Mouse (Mus musculus) forebrain, embryonic 12.5 days (tissue): Measurements from ENCODE around the gene Atp11a. TPM values are rescaled to one million over a fixed set of nuclear protein-coding genes. Genes with fewer than 3 reads are reported as not detected.

ENCODE experiments used
- ATAC-seq: fragments of 200-750 bp; cut with Nextera tagmentation; 2 replicates; pipeline ENCODE4 v1.8.0; 2017; ENCODE audit warnings: moderate TSS enrichment; ENCODE audit not compliant: low FRiP score
- H3K27ac ChIP-seq: fragments of 300-500 bp; sonication (generic); 2 replicates; pipeline ENCODE4 v1.5.1; 2016; ENCODE audit warnings: mild to moderate bottlenecking
- H3K27me3 ChIP-seq: fragments of 300-500 bp; sonication (generic); 2 replicates; pipeline ENCODE4 v1.6.1; 2016; ENCODE audit warnings: mild to moderate bottlenecking
- H3K36me3 ChIP-seq: fragments of 300-500 bp; sonication (generic); replicated peaks from 2 replicates; pipeline ENCODE4 v1.6.1; 2016; ENCODE audit warnings: mild to moderate bottlenecking
- H3K4me1 ChIP-seq: fragments of 300-500 bp; sonication (generic); 2 replicates; pipeline ENCODE4 v1.6.1; 2016
- H3K4me2 ChIP-seq: fragments of 300-500 bp; sonication (generic); 2 replicates; pipeline ENCODE4 v1.6.1; 2016; ENCODE audit warnings: mild to moderate bottlenecking, moderate library complexity
- H3K4me3 ChIP-seq: fragments of 300-500 bp; sonication (generic); replicated peaks from 2 replicates; pipeline ENCODE4 v1.5.1; 2016; ENCODE audit warnings: mild to moderate bottlenecking
- H3K9ac ChIP-seq: fragments of 300-500 bp; sonication (generic); 2 replicates; pipeline ENCODE4 v1.6.1; 2016; ENCODE audit warnings: mild to moderate bottlenecking
- H3K9me3 ChIP-seq: fragments of 300-500 bp; sonication (generic); 2 replicates; pipeline ENCODE4 v1.6.1; 2016
- WGBS: fragments of 180-500 bp; shearing (Covaris S2); methylation state at CpG from one replicate; pipeline ENCODE4 v1.1.7; 2016; 5-methylcytosine and 5-hydroxymethylcytosine counted together
- polyA plus RNA-seq: library from polyadenylated mRNA; unstranded; fragments of >200 nt; fragmentation: Nextera tagmentation; extraction: Ambion mirVana; gene quantifications from 2 replicates; pipeline ENCODE4 v1.2.1, GENCODE M21; 2016

The Atp11a gene
- polyA plus RNA-seq, 1 experiment from 2014 or later, result 19.1 TPM

DNA sequence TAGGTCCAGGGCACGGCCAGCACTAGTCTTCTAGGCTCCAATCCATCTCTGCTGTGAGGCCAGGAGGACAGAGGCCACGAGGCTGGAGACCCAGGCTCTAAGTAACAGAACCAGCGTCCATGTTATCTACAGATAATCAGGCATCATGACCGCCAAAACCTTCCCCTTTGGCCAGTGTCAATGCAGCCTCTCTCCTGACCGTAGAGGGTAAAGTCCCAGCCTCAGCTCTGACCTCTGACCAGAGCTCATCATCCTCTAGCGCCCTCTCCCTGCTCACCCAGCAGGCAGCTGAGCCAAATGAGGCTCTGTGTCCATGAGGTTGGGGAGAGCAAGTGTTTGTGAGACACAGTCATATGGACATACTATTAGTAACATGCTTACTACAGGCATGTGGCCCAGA, 42.3 kb downstream of the Atp11a start:
- H3K27ac ChIP-seq, result no peak overlapping the region
- no peak overlapping the region for H3K9ac ChIP-seq
- H3K4me1 ChIP-seq, result peaks cover 23% of the 10 kb centered on the region
- WGBS, result 72% methylated on average over 6 of the region's 6 CpGs
- no peaks in the 10 kb centered on the region for H3K36me3 ChIP-seq
- no peak overlapping the region for H3K4me2 ChIP-seq
- no peak overlapping the region for H3K4me3 ChIP-seq
- H3K9me3 ChIP-seq, result no peaks in the 10 kb centered on the region
- no peak for ATAC-seq
- H3K27me3 ChIP-seq, result no peaks in the 10 kb centered on the region

DNA sequence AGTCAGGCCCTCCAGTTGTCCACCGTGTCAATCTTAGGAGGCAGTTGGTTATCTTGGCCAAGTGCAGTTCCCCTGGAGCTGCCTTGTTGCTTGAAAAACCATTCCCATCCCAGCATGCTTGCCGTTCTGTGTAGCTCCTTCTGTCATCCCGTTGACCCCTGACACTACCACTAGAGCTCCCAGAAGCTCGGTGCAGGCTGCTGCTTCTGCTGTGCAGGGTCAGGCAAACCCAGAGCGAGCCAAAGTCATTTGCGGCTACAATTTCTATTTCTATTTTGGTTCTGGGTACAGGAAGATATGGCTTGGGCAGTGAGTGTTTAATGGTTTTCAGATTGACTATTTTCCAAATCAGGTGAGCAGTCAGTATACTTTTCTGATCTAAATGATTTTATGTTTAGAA, 43.0 kb downstream of the Atp11a start:
- Histone ChIP-seq H3K27ac (no peak overlapping the region), H3K27me3 (no peaks in the 10 kb centered on the region), H3K36me3 (no peaks in the 10 kb centered on the region), H3K9ac (no peak overlapping the region), H3K4me1 (peaks cover 23% of the 10 kb centered on the region), H3K9me3 (no peaks in the 10 kb centered on the region), H3K4me3 (no peak overlapping the region), H3K4me2 (no peak overlapping the region)
- 65% methylated on average over 6 of the region's 6 CpGs for WGBS
- ATAC-seq, result no peak

DNA sequence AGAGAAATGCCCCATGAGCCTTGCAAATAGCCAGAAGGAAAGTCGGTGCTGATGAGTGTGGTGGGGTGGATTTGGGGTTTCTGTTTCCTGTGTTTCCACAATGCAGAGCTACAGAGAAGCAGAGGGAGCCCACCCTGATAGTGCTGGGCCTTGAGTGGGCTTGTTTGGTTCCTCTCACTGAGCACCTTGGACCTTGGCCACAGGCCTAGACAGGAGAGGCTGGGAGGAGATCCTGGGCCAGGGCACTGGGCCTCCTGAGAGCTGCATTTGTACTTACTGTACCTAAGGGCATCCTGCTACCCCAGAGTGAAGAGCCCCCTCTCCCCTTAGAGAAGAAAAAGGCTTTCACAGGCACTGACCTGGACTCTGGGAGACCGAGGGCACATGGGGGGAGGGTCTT, 43.4 kb downstream of the Atp11a start:
- no peak overlapping the region for H3K4me3 ChIP-seq
- no peaks in the 10 kb centered on the region for H3K27me3 ChIP-seq
- ATAC-seq, result no peak
- H3K4me2 ChIP-seq, result no peak overlapping the region
- no peaks in the 10 kb centered on the region for H3K9me3 ChIP-seq
- no peak overlapping the region for H3K9ac ChIP-seq
- H3K4me1 ChIP-seq, result peaks cover 23% of the 10 kb centered on the region
- H3K27ac ChIP-seq, result no peak overlapping the region
- no peaks in the 10 kb centered on the region for H3K36me3 ChIP-seq
- WGBS, result 88% methylated on average over 2 of the region's 2 CpGs

DNA sequence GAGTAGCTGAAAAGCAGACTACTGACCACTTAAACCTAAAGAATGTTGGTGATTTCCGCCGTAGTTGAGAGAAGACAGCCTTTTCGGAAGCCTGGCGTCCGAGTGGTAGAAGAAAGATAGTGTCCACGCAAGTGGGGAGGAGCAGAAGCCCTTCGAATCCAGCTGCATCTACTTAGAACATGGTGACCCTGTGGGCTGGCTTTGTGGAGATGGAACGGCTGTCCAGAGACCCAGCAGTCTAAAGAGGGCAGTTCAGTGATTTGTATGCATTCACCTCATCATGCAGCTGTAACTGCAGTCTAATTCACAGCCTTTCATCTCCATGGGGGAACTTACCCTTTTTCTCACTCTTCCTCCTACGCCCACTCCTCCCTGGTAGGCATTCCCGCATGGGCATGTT, 44.8 kb downstream of the Atp11a start:
- H3K4me3 ChIP-seq, result no peak overlapping the region
- ATAC-seq, result no peak
- H3K36me3 ChIP-seq, result peaks cover under 1% of the 10 kb centered on the region; the same call in 1 of the 2 replicates
- WGBS, result 86% methylated on average over 10 of the region's 10 CpGs
- H3K9ac ChIP-seq, result no peak overlapping the region
- H3K9me3 ChIP-seq, result no peaks in the 10 kb centered on the region
- H3K27ac ChIP-seq, result no peak overlapping the region
- no peaks in the 10 kb centered on the region for H3K27me3 ChIP-seq
- H3K4me1 ChIP-seq, result peaks cover 23% of the 10 kb centered on the region
- no peak overlapping the region for H3K4me2 ChIP-seq

DNA sequence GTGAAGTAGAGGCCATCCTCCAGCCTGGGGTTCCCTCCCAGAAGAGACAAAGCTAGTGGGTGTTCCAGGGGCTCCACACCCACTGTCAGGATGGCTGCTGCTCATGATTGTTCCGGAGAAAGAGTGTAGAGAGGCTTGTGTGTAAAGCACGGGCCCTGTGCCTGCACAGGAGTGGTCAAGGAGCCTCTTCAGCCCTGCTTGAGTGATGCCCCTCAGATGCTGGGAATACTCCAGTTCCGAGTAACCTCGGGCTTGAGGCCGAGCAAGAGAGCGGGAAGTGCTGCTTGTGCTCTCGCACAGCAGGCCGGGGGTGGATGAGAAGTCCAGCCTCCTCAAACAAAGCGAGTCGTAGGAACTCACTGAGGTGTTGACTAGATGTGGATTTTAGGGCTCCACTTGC, 46.3 kb downstream of the Atp11a start:
- ATAC-seq, result no peak
- peaks cover 6% of the 10 kb centered on the region; the same call in 1 of the 2 replicates for H3K36me3 ChIP-seq
- no peak overlapping the region for H3K4me2 ChIP-seq
- H3K9ac ChIP-seq, result no peak overlapping the region
- H3K27me3 ChIP-seq, result no peaks in the 10 kb centered on the region
- H3K27ac ChIP-seq, result no peak overlapping the region
- H3K9me3 ChIP-seq, result no peaks in the 10 kb centered on the region
- H3K4me1 ChIP-seq, result peaks cover 23% of the 10 kb centered on the region
- H3K4me3 ChIP-seq, result no peak overlapping the region
- WGBS, result 90% methylated on average over 10 of the region's 10 CpGs

DNA sequence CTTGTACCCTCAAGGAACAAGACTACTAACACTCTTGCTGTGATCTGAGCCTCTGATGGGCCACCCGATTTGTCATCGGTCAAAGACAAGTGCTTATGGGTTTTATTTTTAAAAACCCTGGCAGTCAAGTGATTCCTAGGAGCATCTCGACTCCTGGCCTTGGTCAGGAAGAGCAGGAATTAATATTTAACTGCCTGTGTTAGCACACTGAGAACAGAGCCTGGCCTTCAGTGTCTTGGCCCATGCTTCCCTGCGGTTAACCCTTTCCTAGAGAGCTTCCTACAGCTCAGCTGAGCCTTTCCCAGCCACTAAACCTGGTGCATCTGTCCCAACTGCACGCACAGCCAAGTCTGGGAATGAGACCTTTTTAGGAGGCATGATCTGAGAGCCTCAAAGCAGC, 48.1 kb downstream of the Atp11a start:
- WGBS, result 88% methylated on average over 5 of the region's 5 CpGs
- H3K4me3 ChIP-seq, result no peak overlapping the region
- H3K9me3 ChIP-seq, result no peaks in the 10 kb centered on the region
- no peak overlapping the region for H3K4me2 ChIP-seq
- no peak overlapping the region for H3K9ac ChIP-seq
- no peak for ATAC-seq
- H3K27ac ChIP-seq, result no peak overlapping the region
- H3K36me3 ChIP-seq, result peaks cover 6% of the 10 kb centered on the region; the same call in 1 of the 2 replicates
- H3K27me3 ChIP-seq, result no peaks in the 10 kb centered on the region
- peaks cover 18% of the 10 kb centered on the region for H3K4me1 ChIP-seq

DNA sequence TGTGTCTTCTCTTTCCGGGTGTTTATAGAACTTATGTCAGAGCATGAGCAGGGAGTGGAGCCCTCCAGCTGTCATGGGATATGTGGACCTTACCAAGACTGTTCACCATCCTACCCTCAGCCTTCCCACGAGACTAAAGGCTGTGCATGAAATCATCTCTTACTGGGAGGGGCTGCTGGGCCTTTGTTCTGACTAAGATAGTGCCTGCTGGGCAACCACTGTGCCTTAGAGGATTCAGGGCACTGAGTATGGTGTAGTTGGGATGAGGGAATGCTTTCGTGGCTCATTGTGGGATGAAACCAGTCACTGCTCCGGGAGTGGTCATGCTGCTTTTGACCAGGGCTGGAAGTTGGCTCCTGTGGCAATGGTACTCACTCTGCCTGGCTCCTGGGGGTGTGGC, 48.8 kb downstream of the Atp11a start:
- Histone ChIP-seq H3K4me2 (no peak overlapping the region), H3K9me3 (no peaks in the 10 kb centered on the region), H3K27ac (no peak overlapping the region), H3K9ac (no peak overlapping the region), H3K4me1 (peaks cover 17% of the 10 kb centered on the region), H3K27me3 (no peaks in the 10 kb centered on the region), H3K36me3 (peaks cover 6% of the 10 kb centered on the region; the same call in 1 of the 2 replicates), H3K4me3 (no peak overlapping the region)
- WGBS, result 64% methylated on average over 4 of the region's 4 CpGs
- ATAC-seq, result no peak

DNA sequence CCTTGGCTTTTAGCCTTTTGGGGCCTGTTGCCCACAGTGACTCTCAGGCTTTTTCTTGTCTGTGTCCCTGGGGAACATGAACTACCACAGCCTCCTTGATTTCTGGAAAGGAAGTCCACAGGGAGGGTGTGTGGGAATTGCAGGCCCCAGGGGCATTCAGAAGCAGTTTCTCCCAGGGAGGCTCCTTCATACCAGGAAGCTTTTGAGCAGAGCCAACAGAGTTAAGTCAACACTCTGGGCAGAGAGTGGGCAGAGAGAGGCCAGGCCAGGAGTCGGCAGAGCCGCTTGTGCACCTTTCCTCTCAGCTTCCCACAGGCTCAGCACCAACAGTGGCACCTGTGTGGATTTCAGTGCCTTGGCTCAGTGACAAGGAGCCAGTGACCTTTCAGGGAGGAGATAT, 51.2 kb downstream of the Atp11a start:
- H3K4me2 ChIP-seq, result no peak overlapping the region
- H3K27ac ChIP-seq, result no peak overlapping the region
- no peaks in the 10 kb centered on the region for H3K27me3 ChIP-seq
- H3K9me3 ChIP-seq, result no peaks in the 10 kb centered on the region
- no peak for ATAC-seq
- H3K4me3 ChIP-seq, result no peak overlapping the region
- no peak overlapping the region for H3K9ac ChIP-seq
- 97% methylated on average over 2 of the region's 2 CpGs for WGBS
- H3K36me3 ChIP-seq, result peaks cover 15% of the 10 kb centered on the region
- H3K4me1 ChIP-seq, result peaks cover 7% of the 10 kb centered on the region

DNA sequence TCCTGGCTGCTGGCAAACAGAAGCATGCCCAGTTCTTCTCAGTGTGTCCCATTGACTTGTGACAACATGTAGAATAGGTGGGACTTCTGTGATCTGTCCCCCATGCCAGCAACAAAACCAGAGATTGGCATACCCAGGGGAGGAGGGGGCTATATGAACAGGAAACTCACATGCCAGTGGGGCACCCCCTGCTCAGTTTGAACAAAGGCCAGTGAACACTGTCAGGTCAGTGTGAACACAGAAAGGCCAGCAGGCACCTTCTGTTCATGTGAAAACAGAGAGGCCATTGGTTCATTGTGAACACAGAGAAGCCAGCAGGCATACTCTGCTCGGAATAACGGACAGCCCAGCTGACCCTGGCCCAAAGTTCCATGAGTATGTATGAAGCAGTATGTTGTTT, 52.7 kb downstream of the Atp11a start:
- no peaks in the 10 kb centered on the region for H3K27me3 ChIP-seq
- ATAC-seq, result no peak
- no peak overlapping the region for H3K9ac ChIP-seq
- WGBS, result 57% methylated on average over 2 of the region's 2 CpGs
- H3K4me3 ChIP-seq, result no peak overlapping the region
- no peaks in the 10 kb centered on the region for H3K9me3 ChIP-seq
- H3K36me3 ChIP-seq, result peaks cover 17% of the 10 kb centered on the region
- peaks cover 7% of the 10 kb centered on the region for H3K4me1 ChIP-seq
- H3K4me2 ChIP-seq, result no peak overlapping the region
- H3K27ac ChIP-seq, result no peak overlapping the region

DNA sequence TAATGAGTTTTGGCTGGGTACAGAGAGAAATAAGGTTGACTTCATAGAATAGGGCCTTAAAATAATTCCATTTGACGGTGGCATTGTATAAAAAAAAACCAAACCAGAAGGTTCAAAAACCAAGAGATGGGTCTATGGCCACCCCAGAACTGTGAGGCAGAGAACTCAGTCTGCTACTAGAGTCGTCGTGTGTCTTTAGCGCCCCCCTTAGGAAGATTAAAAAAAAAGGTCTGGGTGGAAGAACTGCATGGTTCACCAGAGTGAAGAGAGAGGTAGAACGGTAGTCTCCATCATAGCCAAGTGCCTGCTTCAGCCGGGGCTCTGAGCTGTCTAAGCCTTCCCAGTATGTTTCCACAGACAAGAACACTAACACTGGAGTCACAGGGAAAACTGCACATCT, 54.4 kb downstream of the Atp11a start:
- no peaks in the 10 kb centered on the region for H3K9me3 ChIP-seq
- no peak for ATAC-seq
- no peaks in the 10 kb centered on the region for H3K27me3 ChIP-seq
- H3K36me3 ChIP-seq, result peaks cover 17% of the 10 kb centered on the region
- H3K4me1 ChIP-seq, result peaks cover 7% of the 10 kb centered on the region
- H3K9ac ChIP-seq, result no peak overlapping the region
- H3K27ac ChIP-seq, result no peak overlapping the region
- no peak overlapping the region for H3K4me2 ChIP-seq
- H3K4me3 ChIP-seq, result no peak overlapping the region
- WGBS, result 52% methylated on average over 6 of the region's 6 CpGs

DNA sequence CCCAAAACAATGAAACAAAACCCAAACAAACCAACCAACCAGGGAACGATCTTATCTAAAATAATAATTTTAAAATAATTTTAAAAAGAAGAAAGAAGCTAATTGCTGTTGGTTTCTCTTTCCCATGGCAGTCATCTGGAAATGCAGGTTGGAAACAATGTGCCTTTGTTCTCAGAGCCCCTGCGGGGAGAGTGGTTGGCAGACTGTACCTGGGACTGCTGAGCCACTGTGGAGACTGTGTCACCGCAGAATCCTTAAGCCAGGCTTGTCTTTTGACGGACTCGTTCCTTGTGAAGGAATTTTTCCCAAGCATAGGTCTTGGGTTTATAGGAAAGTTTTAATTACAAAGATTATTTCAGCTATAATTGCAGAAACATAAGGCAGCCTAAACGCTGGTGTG, 59.6 kb downstream of the Atp11a start:
- no peak for ATAC-seq
- Histone ChIP-seq H3K4me2 (no peak overlapping the region), H3K9ac (no peak overlapping the region), H3K4me1 (no peaks in the 10 kb centered on the region), H3K27ac (no peak overlapping the region), H3K27me3 (no peaks in the 10 kb centered on the region), H3K4me3 (no peak overlapping the region), H3K36me3 (peaks cover 18% of the 10 kb centered on the region), H3K9me3 (no peaks in the 10 kb centered on the region)
- WGBS, result 66% methylated on average over 6 of the region's 6 CpGs

DNA sequence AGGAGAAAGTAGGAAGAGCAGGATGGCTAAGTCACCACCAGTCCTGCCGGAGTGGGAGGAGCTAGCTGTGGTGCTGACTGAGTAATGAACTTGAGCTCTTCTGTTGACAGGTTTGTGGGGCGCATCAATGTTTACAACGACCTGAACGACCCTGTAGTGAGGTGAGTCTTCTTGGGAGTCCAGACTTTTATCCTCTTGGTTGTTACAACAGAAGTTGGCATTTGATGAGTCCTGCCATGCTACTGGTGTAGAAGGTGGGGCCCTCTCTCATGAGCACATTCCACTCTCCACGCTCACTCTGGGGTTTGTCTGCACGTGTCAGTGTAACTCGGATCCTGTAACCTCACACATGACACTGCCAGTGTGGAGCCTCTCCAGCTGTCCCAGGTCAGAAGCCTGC, 66.1 kb downstream of the Atp11a start:
- Histone ChIP-seq H3K4me3 (no peak overlapping the region), H3K9ac (no peak overlapping the region), H3K9me3 (no peaks in the 10 kb centered on the region), H3K27ac (no peak overlapping the region), H3K36me3 (peaks cover 55% of the 10 kb centered on the region), H3K4me2 (no peak overlapping the region), H3K27me3 (no peaks in the 10 kb centered on the region), H3K4me1 (0 out of 2 replicates have a peak, but pooled peaks cover 2% of the 10 kb centered on the region)
- WGBS, result 90% methylated on average over 7 of the region's 7 CpGs
- ATAC-seq, result no peak

DNA sequence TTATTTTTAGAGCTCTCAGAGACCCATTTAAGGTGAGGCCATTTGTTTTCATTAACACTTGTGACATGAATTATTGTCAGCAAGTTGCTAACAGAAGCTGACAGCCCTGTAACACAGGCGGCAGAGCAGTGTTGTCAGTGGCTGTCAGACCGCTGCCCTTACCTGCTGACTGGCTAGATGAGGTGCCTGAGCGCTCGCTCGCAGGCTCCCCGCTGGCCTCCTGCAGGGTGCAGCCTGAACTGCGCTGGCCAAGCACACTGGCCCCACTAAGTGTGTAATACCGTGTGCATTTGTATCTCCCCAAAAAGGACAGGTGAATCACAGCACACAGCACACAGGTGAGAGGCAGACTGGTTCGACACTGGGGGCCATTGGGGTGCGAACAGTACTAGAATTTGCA, 67.7 kb downstream of the Atp11a start:
- Histone ChIP-seq H3K4me1 (peaks cover 2% of the 10 kb centered on the region; the same call in 1 of the 2 replicates), H3K27ac (no peak overlapping the region), H3K36me3 (peaks cover 72% of the 10 kb centered on the region), H3K4me2 (no peak overlapping the region), H3K4me3 (no peak overlapping the region), H3K9ac (no peak overlapping the region), H3K27me3 (no peaks in the 10 kb centered on the region), H3K9me3 (no peaks in the 10 kb centered on the region)
- ATAC-seq, result no peak
- WGBS, result 60% methylated on average over 10 of the region's 10 CpGs
